Comparison of ENCODE assay signal across 28 mouse cellular contexts in genomic region chr9:103271104-103271503, GRCm38 (mm10). TPM values are rescaled to one million over a fixed set of nuclear protein-coding genes. Genes with fewer than 3 reads are reported as not detected.
DNase-seq lines count a peak whose midpoint lies in the region; ATAC-seq and TF ChIP-seq lines count a peak whose summit lies in the region.
"Had no signal": no experiment of that assay in that cellular context is flagged by ENCODE, and none has a peak within 500 bp of the region (broad histone marks: within the 10 kb centered on the region; RNA-seq: fewer than 3 reads in every experiment).

No protein-coding gene starts in this region.

- H3K4me3 ChIP-seq in forebrain, postnatal 0 days (ENCODE audit: low read depth, low read length) = no peak overlapping the region
- H3K4me3 ChIP-seq in forebrain, embryonic 16.5 days (replicated peaks; ENCODE audit: low read length) = no peak overlapping the region
- no peak overlapping the region for H3K4me3 ChIP-seq in midbrain, embryonic 14.5 days (replicated peaks; ENCODE audit: low read depth, low read length)
- no peak overlapping the region for H3K4me3 ChIP-seq in midbrain, embryonic 11.5 days (ENCODE audit: low read depth, low read length)
- H3K4me3 ChIP-seq in hindbrain, embryonic 12.5 days = no peak overlapping the region
- H3K4me3 ChIP-seq in midbrain, postnatal 0 days (ENCODE audit: low read depth, low read length) = no peak overlapping the region
- H3K4me3 ChIP-seq: forebrain, embryonic 10.5 days; gastrocnemius, adult 2 months; heart, embryonic 12.5 days; hindbrain, embryonic 15.5 days; limb, embryonic 13.5 days; liver, embryonic 12.5 days had no signal

- H3K9ac ChIP-seq in forebrain, postnatal 0 days = no peak overlapping the region
- no peak overlapping the region for H3K9ac ChIP-seq in forebrain, embryonic 16.5 days (replicated peaks; ENCODE audit: low read depth, low read length)
- no peak overlapping the region for H3K9ac ChIP-seq in midbrain, embryonic 14.5 days (replicated peaks; ENCODE audit: low read length)
- H3K9ac ChIP-seq in midbrain, embryonic 11.5 days (ENCODE audit: low read length) = no peak overlapping the region
- no peak overlapping the region for H3K9ac ChIP-seq in hindbrain, embryonic 12.5 days
- H3K9ac ChIP-seq in midbrain, postnatal 0 days (replicated peaks; ENCODE audit: low read length, poor library complexity, severe bottlenecking) = no peak overlapping the region
- H3K9ac ChIP-seq: heart, embryonic 12.5 days; hindbrain, embryonic 15.5 days; limb, embryonic 13.5 days; liver, embryonic 12.5 days had no signal

- H3K4me2 ChIP-seq in forebrain, postnatal 0 days (ENCODE audit: low read depth) = no peak overlapping the region
- no peak overlapping the region for H3K4me2 ChIP-seq in forebrain, embryonic 16.5 days (ENCODE audit: low read length)
- no peak overlapping the region for H3K4me2 ChIP-seq in midbrain, embryonic 14.5 days (ENCODE audit: low read length)
- H3K4me2 ChIP-seq in midbrain, embryonic 11.5 days = no peak overlapping the region
- no peak overlapping the region for H3K4me2 ChIP-seq in hindbrain, embryonic 12.5 days (replicated peaks)
- H3K4me2 ChIP-seq in midbrain, postnatal 0 days (ENCODE audit: low read depth, low read length, poor library complexity, severe bottlenecking) = no peak overlapping the region
- H3K4me2 ChIP-seq: heart, embryonic 12.5 days; hindbrain, embryonic 15.5 days; limb, embryonic 13.5 days; liver, embryonic 12.5 days had no signal

- H3K27ac ChIP-seq in forebrain, postnatal 0 days (ENCODE audit: low read depth, low read length) = no peak overlapping the region
- H3K27ac ChIP-seq in forebrain, embryonic 16.5 days (ENCODE audit: low read length) = no peak overlapping the region
- H3K27ac ChIP-seq in midbrain, embryonic 14.5 days (replicated peaks; ENCODE audit: low read depth, low read length) = no peak overlapping the region
- no peak overlapping the region for H3K27ac ChIP-seq in midbrain, embryonic 11.5 days (ENCODE audit: low read depth, low read length)
- H3K27ac ChIP-seq in hindbrain, embryonic 12.5 days = no peak overlapping the region
- H3K27ac ChIP-seq in midbrain, postnatal 0 days (ENCODE audit: low read depth, low read length) = no peak overlapping the region
- H3K27ac ChIP-seq: forebrain, embryonic 10.5 days; gastrocnemius, adult 2 months; hindbrain, embryonic 15.5 days; limb, embryonic 13.5 days; liver, embryonic 12.5 days had no signal

- H3K9me3 ChIP-seq in forebrain, postnatal 0 days (ENCODE audit: low read length) = no peaks in the 10 kb centered on the region
- no peaks in the 10 kb centered on the region for H3K9me3 ChIP-seq in forebrain, embryonic 16.5 days (ENCODE audit: control insufficient read depth, low read length)
- no peaks in the 10 kb centered on the region for H3K9me3 ChIP-seq in midbrain, embryonic 14.5 days (ENCODE audit: control insufficient read depth, low read length)
- no peaks in the 10 kb centered on the region for H3K9me3 ChIP-seq in midbrain, embryonic 11.5 days (ENCODE audit: control insufficient read depth, low read length)
- H3K9me3 ChIP-seq in hindbrain, embryonic 12.5 days (replicated peaks) = no peaks in the 10 kb centered on the region
- H3K9me3 ChIP-seq in midbrain, postnatal 0 days (ENCODE audit: low read length) = no peaks in the 10 kb centered on the region
- H3K9me3 ChIP-seq: forebrain, embryonic 10.5 days; heart, embryonic 12.5 days; hindbrain, embryonic 15.5 days; limb, embryonic 13.5 days had no signal

- WGBS in forebrain, postnatal 0 days = 12% methylated on average over 4 of the region's 4 CpGs
- WGBS in forebrain, embryonic 16.5 days = 16% methylated on average over 4 of the region's 4 CpGs
- 30% methylated on average over 4 of the region's 4 CpGs for WGBS in midbrain, embryonic 14.5 days
- 44% methylated on average over 4 of the region's 4 CpGs for WGBS in midbrain, embryonic 11.5 days
- WGBS in hindbrain, embryonic 12.5 days = 33% methylated on average over 4 of the region's 4 CpGs
- 22% methylated on average over 4 of the region's 4 CpGs for whole genome bisulfite sequencing in midbrain, postnatal 0 days

- H3K4me1 ChIP-seq in forebrain, postnatal 0 days (ENCODE audit: insufficient read depth) = no peaks in the 10 kb centered on the region
- peaks cover 3% of the 10 kb centered on the region; the same call in 1 of the 2 replicates for H3K4me1 ChIP-seq in forebrain, embryonic 16.5 days (replicated peaks; ENCODE audit: control insufficient read depth, insufficient read depth, low read length)
- H3K4me1 ChIP-seq in midbrain, embryonic 14.5 days (ENCODE audit: control insufficient read depth, insufficient read depth, low read length) = no peaks in the 10 kb centered on the region
- no peaks in the 10 kb centered on the region for H3K4me1 ChIP-seq in midbrain, embryonic 11.5 days (ENCODE audit: control insufficient read depth, insufficient read depth, low read length)
- 0 out of 2 replicates have a peak, but pooled peaks cover 3% of the 10 kb centered on the region for H3K4me1 ChIP-seq in hindbrain, embryonic 12.5 days
- H3K4me1 ChIP-seq in midbrain, postnatal 0 days (ENCODE audit: insufficient read depth, low read length) = no peaks in the 10 kb centered on the region
- H3K4me1 ChIP-seq: heart, embryonic 12.5 days; limb, embryonic 13.5 days had no signal

- H3K36me3 ChIP-seq in forebrain, postnatal 0 days (ENCODE audit: insufficient read depth) = no peaks in the 10 kb centered on the region
- H3K36me3 ChIP-seq in forebrain, embryonic 16.5 days (ENCODE audit: control insufficient read depth, insufficient read depth) = no peaks in the 10 kb centered on the region
- no peaks in the 10 kb centered on the region for H3K36me3 ChIP-seq in midbrain, embryonic 14.5 days (ENCODE audit: control insufficient read depth, insufficient read depth, low read length)
- no peaks in the 10 kb centered on the region for H3K36me3 ChIP-seq in midbrain, embryonic 11.5 days (ENCODE audit: control insufficient read depth, insufficient read depth, low read length)
- H3K36me3 ChIP-seq in hindbrain, embryonic 12.5 days = no peaks in the 10 kb centered on the region
- no peaks in the 10 kb centered on the region for H3K36me3 ChIP-seq in midbrain, postnatal 0 days (ENCODE audit: insufficient read depth, low read length)
- H3K36me3 ChIP-seq: forebrain, embryonic 10.5 days; heart, embryonic 12.5 days; hindbrain, embryonic 15.5 days; limb, embryonic 13.5 days had no signal

- peak; percentile 7 for DNase-seq in forebrain, postnatal 0 days
- peak; percentile 46 for DNase-seq in midbrain, embryonic 14.5 days
- no peak for DNase-seq in midbrain, embryonic 11.5 days (ENCODE audit: low spot score, missing footprints)
- peak; percentile 44 for DNase-seq in midbrain, postnatal 0 days (ENCODE audit: low spot score)
- no peak for DNase-seq in thymus, postnatal 10 days (ENCODE audit: low spot score in 2 of 2)
- DNase-seq: adrenal gland, postnatal 25 days; cerebellum, adult 9-11 months; gastrocnemius, adult 2 months; heart, postnatal 10 days; kidney, postnatal 25 days; layer of hippocampus, postnatal 36 days; lung, adult 18-20 months; lung, postnatal 14 days; right cerebral cortex, postnatal 14 days had no signal

- H3K27me3 ChIP-seq in forebrain, postnatal 0 days (ENCODE audit: insufficient read depth, low read length) = no peaks in the 10 kb centered on the region
- no peaks in the 10 kb centered on the region for H3K27me3 ChIP-seq in forebrain, embryonic 16.5 days (replicated peaks; ENCODE audit: control insufficient read depth, insufficient read depth, low read length)
- H3K27me3 ChIP-seq in midbrain, embryonic 14.5 days (ENCODE audit: control insufficient read depth, insufficient read depth, low read length) = no peaks in the 10 kb centered on the region
- H3K27me3 ChIP-seq in midbrain, embryonic 11.5 days (ENCODE audit: control insufficient read depth, insufficient read depth, low read length) = no peaks in the 10 kb centered on the region
- H3K27me3 ChIP-seq in hindbrain, embryonic 12.5 days = no peaks in the 10 kb centered on the region
- no peaks in the 10 kb centered on the region for H3K27me3 ChIP-seq in midbrain, postnatal 0 days (ENCODE audit: insufficient read depth, low read length)
- H3K27me3 ChIP-seq: heart, embryonic 12.5 days; hindbrain, embryonic 15.5 days; limb, embryonic 13.5 days; liver, embryonic 12.5 days had no signal

- TF ChIP-seq CTCF in forebrain, postnatal 0 days (IDR thresholded peaks at IDR 0.05; ENCODE audit: low read depth) = no peak
- TF ChIP-seq CTCF in midbrain, postnatal 0 days (IDR thresholded peaks at IDR 0.05) = no peak

- peak; percentile 51; the same call in 1 of the 2 replicates for ATAC-seq in forebrain, postnatal 0 days
- no peak for ATAC-seq in forebrain, embryonic 16.5 days
- ATAC-seq in midbrain, embryonic 14.5 days (ENCODE audit: low FRiP score, low TSS enrichment) = no peak
- ATAC-seq in midbrain, embryonic 11.5 days (ENCODE audit: low FRiP score) = no peak
- ATAC-seq in hindbrain, embryonic 12.5 days (ENCODE audit: low FRiP score) = peak; percentile 64; the same call in 1 of the 2 replicates
- no peak for ATAC-seq in midbrain, postnatal 0 days (ENCODE audit: low FRiP score)
- ATAC-seq: CD4-positive, CD25-positive, alpha-beta regulatory T cell, adult 4 months; intestine, embryonic 16.5 days; liver, embryonic 12.5 days had no signal

RNA-seq across cellular contexts. Expression of gene 1300017J02Rik, which starts 33.8 kb away (rescaled TPM):
- 0.10 and 0.23 TPM in 2 replicates for total RNA-seq in forebrain, postnatal 0 days (2014; rRNA removed)
- 0.10 and 0.74 TPM in 2 replicates for polyA plus RNA-seq in forebrain, postnatal 0 days (2015; fragmentation: Nextera tagmentation; extraction: Ambion mirVana)
- 0.89 and 1.1 TPM in 2 replicates for polyA plus RNA-seq in forebrain, embryonic 16.5 days (2015; fragmentation: Nextera tagmentation; extraction: Ambion mirVana)
- 0.14 TPM in 1 of 2 replicates, not detected in the other for polyA plus RNA-seq in midbrain, embryonic 14.5 days (2014; fragmentation: Nextera tagmentation; extraction: Ambion mirVana)
- 2.3 and 2.7 TPM in 2 replicates for polyA plus RNA-seq in midbrain, embryonic 11.5 days (2014; fragmentation: Nextera tagmentation; extraction: Ambion mirVana)
- 3.4 and 3.5 TPM in 2 replicates for polyA plus RNA-seq in hindbrain, embryonic 12.5 days (2016; fragmentation: Nextera tagmentation; extraction: Ambion mirVana)
- 0.27 TPM in 1 of 2 replicates, not detected in the other for total RNA-seq in midbrain, postnatal 0 days (2014; rRNA removed)
- 0.27 and 0.56 TPM in 2 replicates for polyA plus RNA-seq in midbrain, postnatal 0 days (2015; fragmentation: Nextera tagmentation; extraction: Ambion mirVana)
- total RNA-seq: gastrocnemius, adult 2 months; monocyte, adult 5-6 weeks had no signal
- polyA plus RNA-seq: CD4-positive, CD25-positive, alpha-beta regulatory T cell, adult 4 months had no signal

RNA-seq across cellular contexts. Expression of gene Topbp1, which starts 33.9 kb away (rescaled TPM):
- total RNA-seq in forebrain, postnatal 0 days (2014; rRNA removed) = 24.8 and 29.2 TPM in 2 replicates
- 13.5 and 15.8 TPM in 2 replicates for polyA plus RNA-seq in forebrain, postnatal 0 days (2015; fragmentation: Nextera tagmentation; extraction: Ambion mirVana)
- 33.0 and 43.9 TPM in 2 replicates for polyA plus RNA-seq in forebrain, embryonic 16.5 days (2015; fragmentation: Nextera tagmentation; extraction: Ambion mirVana)
- polyA plus RNA-seq in midbrain, embryonic 14.5 days (2014; fragmentation: Nextera tagmentation; extraction: Ambion mirVana) = 16.4 and 23.8 TPM in 2 replicates
- polyA plus RNA-seq in midbrain, embryonic 11.5 days (2014; fragmentation: Nextera tagmentation; extraction: Ambion mirVana) = 79.7 and 84.2 TPM in 2 replicates
- 56.2 and 59.1 TPM in 2 replicates for polyA plus RNA-seq in hindbrain, embryonic 12.5 days (2016; fragmentation: Nextera tagmentation; extraction: Ambion mirVana)
- total RNA-seq in midbrain, postnatal 0 days (2014; rRNA removed) = 16.9 and 23.8 TPM in 2 replicates
- 10.0 and 11.5 TPM in 2 replicates for polyA plus RNA-seq in midbrain, postnatal 0 days (2015; fragmentation: Nextera tagmentation; extraction: Ambion mirVana)

RNA-seq across cellular contexts. Expression of gene Trf, which starts 40.9 kb away (rescaled TPM):
- total RNA-seq in forebrain, postnatal 0 days (2014; rRNA removed) = 25.1 and 26.5 TPM in 2 replicates
- 20.0 and 27.5 TPM in 2 replicates for polyA plus RNA-seq in forebrain, postnatal 0 days (2015; fragmentation: Nextera tagmentation; extraction: Ambion mirVana)
- 29.6 and 31.3 TPM in 2 replicates for polyA plus RNA-seq in forebrain, embryonic 16.5 days (2015; fragmentation: Nextera tagmentation; extraction: Ambion mirVana)
- 16.7 and 30.6 TPM in 2 replicates for polyA plus RNA-seq in midbrain, embryonic 14.5 days (2014; fragmentation: Nextera tagmentation; extraction: Ambion mirVana)
- polyA plus RNA-seq in midbrain, embryonic 11.5 days (2014; fragmentation: Nextera tagmentation; extraction: Ambion mirVana) = 18.0 and 18.7 TPM in 2 replicates
- 18.5 and 20.0 TPM in 2 replicates for polyA plus RNA-seq in hindbrain, embryonic 12.5 days (2016; fragmentation: Nextera tagmentation; extraction: Ambion mirVana)
- total RNA-seq in midbrain, postnatal 0 days (2014; rRNA removed) = 14.2 and 29.9 TPM in 2 replicates
- polyA plus RNA-seq in midbrain, postnatal 0 days (2015; fragmentation: Nextera tagmentation; extraction: Ambion mirVana) = 22.5 and 22.7 TPM in 2 replicates

RNA-seq across cellular contexts. Expression of gene Gm20425, which starts 41.0 kb away (rescaled TPM):
- total RNA-seq in forebrain, postnatal 0 days (2014; rRNA removed) = not detected in 2 replicates
- polyA plus RNA-seq in forebrain, postnatal 0 days (2015; fragmentation: Nextera tagmentation; extraction: Ambion mirVana) = 3.4 and 3.7 TPM in 2 replicates
- 2.0 TPM in 1 of 2 replicates, not detected in the other for polyA plus RNA-seq in forebrain, embryonic 16.5 days (2015; fragmentation: Nextera tagmentation; extraction: Ambion mirVana)
- polyA plus RNA-seq in midbrain, embryonic 14.5 days (2014; fragmentation: Nextera tagmentation; extraction: Ambion mirVana) = 0.16 and 3.5 TPM in 2 replicates
- 1.5 and 4.6 TPM in 2 replicates for polyA plus RNA-seq in midbrain, embryonic 11.5 days (2014; fragmentation: Nextera tagmentation; extraction: Ambion mirVana)
- polyA plus RNA-seq in hindbrain, embryonic 12.5 days (2016; fragmentation: Nextera tagmentation; extraction: Ambion mirVana) = 3.8 and 6.1 TPM in 2 replicates
- 3.0 TPM in 1 of 2 replicates, not detected in the other for total RNA-seq in midbrain, postnatal 0 days (2014; rRNA removed)
- polyA plus RNA-seq in midbrain, postnatal 0 days (2015; fragmentation: Nextera tagmentation; extraction: Ambion mirVana) = 2.1 and 4.5 TPM in 2 replicates
- total RNA-seq: common myeloid progenitor, adult 5-6 weeks; monocyte, adult 5-6 weeks; neutrophil, adult 5-6 weeks had no signal
- polyA plus RNA-seq: forebrain, embryonic 10.5 days; frontal cortex, adult 2 months; hindbrain, embryonic 15.5 days; intestine, embryonic 16.5 days; urinary bladder, adult 2 months had no signal

Comparison
In these comparisons a context has a peak if more than half of its experiments do, and no peak if none do; other contexts are left out.
1. ATAC-seq: peak in forebrain, postnatal 0 days (single experiment) and hindbrain, embryonic 12.5 days (single experiment); none in forebrain, embryonic 16.5 days (single experiment), midbrain, embryonic 14.5 days (single experiment), midbrain, embryonic 11.5 days (single experiment) and midbrain, postnatal 0 days (single experiment).
2. DNase-seq: peak in forebrain, postnatal 0 days (single experiment), midbrain, embryonic 14.5 days (single experiment) and midbrain, postnatal 0 days (single experiment); none in midbrain, embryonic 11.5 days (single experiment) and thymus, postnatal 10 days (0 of 2).